Mouse (Mus musculus): ENCODE data around the gene Fam168a.
A peak's percentile ranks its signal among the peaks of the same experiment; 100 is the strongest.

The Fam168a gene

DNA sequence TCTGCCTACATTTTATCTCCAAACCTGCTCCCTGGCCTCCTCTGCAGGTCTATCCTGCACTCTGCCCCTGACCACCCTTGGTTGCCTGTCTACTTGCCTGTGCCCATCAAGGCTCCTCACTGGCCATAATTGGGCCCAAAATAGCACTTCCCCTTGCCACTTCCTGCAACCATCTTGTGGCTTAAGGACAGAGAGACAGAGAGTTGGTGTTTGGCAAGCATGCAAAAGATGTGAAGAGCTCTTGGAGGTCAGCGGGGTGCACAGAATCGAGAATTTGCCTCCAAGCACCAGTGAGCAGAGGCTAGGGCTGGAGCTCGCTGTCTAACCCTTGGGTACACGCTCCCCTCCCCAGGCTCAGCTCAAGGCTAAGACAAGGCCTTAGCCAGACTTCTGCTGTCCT is 162.1 kb downstream of the Fam168a start:
- no peak for DNase-seq (ENCODE audit: low spot score in 2 of 2)

DNA sequence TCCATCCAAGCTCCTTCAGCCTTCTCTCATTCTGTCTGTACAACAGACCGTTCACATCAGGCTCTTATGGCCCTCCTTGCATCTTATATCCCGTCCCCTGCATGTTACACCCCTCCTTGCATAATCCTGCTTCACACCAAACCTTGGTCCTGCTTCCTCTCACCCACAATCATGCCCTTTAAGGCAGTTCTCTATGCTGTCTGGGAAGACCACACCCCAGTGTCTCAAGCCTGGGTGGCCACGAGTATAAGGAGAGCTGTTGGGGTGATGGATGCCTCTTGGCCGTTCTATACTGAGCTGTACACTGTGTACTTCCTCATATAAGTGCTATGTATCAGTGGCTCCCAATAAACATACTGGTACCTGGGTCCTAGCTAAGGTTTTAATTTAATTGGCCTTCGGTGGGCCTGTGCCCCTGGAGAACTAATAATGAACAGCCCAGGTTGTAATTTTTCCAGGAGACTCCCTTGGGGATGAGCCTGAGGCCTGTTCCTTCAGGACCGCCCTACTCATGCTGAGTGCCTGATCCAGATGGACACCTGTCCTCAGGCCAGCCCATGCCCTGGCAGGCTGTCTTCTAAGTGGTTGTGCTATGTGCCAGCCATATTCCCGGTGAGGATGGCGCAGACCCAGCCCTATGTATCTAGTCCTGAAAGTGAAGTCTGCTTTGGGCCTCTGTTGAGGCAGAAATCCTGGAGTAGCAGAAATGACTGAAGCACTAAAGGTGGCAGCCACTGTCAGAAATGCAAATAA is 163.6 kb downstream of the Fam168a start:
- no peak for DNase-seq (ENCODE audit: low spot score in 2 of 2)

DNA sequence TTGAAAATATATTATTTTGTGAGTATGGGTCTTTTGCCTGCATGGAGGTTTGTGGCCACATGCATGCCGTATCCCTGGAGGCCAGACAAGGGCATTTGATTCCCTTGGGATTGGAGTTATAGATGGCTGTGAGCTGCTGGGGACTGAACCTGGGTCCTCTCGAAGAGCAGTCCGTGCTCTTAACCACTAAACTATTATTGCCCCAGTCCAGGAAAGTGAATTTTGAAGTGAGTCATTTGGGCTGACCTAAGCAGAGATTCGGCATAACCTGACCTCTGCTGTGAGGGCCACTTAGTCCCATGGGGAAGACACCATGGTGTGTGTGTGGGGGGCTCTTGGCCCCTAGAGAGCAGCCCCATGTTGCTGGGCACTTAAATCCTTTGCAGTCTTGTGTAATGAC is 164.9 kb downstream of the Fam168a start:
- no peak for DNase-seq (ENCODE audit: low spot score in 2 of 2)

DNA sequence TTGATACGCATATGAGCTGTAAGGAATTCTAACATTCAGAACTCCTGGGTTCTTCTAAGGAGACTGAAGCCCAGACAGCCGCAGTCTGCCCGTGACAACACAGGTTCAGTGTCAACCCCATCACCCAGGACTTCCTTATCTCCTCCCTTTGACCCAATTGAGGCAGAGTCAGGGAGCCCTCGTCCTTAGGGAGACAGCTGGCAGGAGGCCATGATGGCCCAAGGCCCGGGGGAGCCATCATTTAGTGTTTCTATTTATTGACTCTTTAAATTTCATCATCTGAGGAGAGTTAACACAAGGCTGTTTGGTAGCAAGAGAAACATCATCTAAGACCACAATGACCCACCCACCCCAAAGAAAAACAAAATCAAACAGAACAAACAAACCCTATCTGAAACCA is 165.5 kb downstream of the Fam168a start:
- no peak for DNase-seq (ENCODE audit: low spot score in 2 of 2)

DNA sequence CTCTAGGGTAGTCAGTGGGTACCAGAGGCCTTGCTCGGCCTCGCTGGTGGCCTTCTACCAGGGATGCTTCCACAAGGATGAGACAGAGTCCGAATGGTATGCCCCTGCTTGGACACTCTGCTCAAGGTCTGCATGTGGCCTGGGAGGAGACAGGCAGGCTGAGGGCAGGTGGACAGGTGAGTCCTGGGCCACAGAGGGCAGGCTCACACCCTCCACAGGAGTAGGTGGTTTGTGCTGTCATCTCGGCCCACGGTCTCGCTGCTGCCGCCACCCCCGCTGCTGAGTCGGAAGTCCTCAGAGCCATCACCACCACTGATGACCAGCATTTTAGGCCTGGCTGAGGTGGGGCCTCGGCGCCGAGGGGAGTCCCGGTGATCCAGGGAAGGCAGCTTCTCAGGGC is 166.8 kb downstream of the Fam168a start:
- no peak for DNase-seq (ENCODE audit: low spot score in 2 of 2)

DNA sequence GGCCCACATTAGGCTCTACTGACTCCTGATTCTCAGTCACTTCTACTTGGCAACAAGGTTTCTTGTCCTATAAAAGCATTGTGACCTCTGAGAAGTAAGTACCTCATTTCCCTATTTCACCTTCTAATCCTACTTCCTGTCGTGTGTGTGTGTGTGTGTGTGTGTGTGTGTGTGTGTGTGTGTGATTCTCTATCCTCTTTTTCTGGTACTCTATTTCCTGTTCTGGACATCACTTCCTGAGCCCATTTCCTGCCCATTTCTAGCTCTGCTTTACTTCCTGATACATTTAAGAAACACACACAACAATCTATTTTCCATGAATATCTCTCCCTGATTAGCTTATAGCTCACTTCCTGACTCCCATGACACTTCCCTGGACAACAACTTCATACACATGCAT is 169.4 kb downstream of the Fam168a start:
- DNase-seq (ENCODE audit: low spot score in 2 of 2) = no peak

DNA sequence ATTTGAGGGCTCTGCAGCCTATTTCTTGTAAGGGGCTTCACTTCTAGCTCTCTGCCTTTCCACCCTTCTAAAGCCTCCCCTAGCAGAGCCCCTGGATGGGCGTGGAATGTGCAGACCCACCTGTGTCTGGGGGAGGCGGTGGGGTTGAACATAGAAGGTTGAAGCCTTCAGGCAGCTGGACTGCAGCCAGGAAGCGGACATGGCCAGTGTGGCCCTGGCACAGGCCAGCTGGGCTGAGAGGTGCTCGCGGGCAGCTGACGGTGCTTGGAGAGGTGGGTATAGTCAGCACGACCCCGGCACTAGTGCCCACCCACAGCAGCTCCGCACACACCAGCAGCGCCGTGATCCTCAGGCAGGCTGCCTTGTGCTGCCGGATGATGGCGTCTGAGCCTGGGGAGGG is 169.9 kb downstream of the Fam168a start:
- DNase-seq (ENCODE audit: low spot score in 2 of 2) = no peak

DNA sequence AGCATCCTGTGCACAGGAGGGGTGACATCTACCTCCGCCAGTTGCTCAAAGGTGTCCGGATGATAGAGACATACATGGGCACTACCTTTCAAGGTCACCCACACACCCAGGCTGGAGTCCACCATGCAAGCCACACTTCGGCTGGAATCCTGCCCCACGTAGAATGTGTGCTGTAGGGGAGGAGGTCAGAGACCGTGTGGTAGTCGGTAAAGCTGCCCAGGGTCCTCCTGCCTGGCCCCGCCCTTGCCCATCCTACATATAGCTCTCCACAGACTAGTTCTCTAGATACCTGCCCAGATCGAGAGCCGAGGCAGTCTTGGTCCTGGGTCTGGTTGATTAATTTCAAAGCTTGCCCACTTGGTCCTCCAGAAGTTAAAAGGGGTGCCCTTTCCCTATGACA is 170.3 kb downstream of the Fam168a start:
- no peak for DNase-seq (ENCODE audit: low spot score in 2 of 2)

DNA sequence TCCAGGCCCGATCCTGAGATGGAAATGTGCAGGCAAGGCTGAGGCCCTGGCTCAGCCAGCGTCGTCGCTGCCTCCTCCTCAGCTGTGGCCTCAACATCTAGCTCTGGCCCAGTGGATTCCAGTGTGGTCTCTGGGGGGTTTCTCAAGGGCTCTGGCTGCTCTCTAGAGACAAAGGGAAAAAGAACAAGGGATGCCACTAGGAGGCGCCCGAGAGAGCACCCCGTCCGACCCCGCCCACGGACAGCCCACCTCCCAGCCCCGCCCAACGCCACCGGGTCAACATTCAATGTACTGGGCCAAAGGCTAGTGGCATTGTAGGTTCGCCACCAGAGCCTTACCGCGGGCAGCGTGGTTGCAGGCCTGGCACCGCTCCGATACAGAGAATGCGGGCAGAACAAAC is 173.2 kb downstream of the Fam168a start:
- DNase-seq (ENCODE audit: low spot score in 2 of 2) = no peak

DNA sequence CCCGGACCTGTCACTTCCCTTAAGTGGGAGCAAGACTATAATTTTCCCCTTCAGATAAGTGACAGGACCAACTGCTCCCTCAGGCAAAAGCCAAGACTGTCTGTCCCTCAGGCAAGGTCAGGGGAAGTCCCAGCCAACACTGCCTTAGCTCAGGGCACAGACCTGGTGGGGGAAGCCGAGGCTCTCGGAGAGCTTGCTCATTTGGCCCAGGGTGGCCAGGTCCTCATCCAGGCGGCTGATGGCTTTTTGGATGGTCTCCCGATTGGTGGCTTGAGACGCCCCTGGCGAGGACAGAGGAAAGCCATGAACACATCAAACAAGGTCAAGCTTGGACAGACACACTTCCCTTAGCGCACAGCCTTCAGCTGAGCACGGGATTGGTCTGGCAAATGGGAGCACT is 175.1 kb downstream of the Fam168a start:
- no peak for DNase-seq (ENCODE audit: low spot score in 2 of 2)

DNA sequence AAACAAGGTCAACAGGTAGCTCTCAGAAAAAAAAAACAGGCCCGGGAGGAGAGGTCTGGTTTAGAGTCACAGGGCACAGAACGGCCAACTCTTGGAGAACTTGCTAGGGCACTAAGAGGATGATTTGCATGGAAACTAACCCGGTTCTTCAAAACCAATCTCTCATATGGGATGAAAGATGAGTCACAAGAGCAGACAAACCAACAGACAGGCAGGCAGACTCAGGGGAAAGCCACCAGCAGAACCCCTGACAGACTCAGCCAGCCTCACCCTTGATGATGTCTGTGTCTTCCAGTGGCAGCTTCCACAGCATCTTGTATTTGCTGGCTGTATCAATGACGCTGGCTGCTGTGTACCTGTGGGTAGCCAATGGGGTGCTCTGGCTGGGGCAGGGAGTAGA is 175.5 kb downstream of the Fam168a start:
- DNase-seq (ENCODE audit: low spot score in 2 of 2) = no peak

DNA sequence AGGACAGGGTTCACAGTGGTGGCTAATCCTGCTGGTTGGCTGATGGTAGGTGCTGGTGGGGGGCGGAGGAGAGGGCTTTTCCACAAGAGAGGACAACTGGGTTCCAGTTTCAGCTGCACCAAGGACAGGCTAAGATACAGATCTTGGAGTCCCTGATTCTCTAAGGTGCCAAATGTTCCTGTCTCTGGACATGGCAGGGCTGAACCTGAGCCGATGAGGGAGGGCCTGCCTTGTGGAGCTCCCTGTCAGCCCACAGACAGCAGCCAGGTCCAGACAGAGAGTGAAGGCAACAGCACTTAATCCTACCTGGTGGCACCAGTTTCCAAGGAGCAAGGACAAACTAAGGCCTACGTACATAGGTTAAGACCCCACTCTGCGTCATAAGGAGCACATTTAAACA is 178.0 kb downstream of the Fam168a start:
- no peak for DNase-seq (ENCODE audit: low spot score in 2 of 2)

DNA sequence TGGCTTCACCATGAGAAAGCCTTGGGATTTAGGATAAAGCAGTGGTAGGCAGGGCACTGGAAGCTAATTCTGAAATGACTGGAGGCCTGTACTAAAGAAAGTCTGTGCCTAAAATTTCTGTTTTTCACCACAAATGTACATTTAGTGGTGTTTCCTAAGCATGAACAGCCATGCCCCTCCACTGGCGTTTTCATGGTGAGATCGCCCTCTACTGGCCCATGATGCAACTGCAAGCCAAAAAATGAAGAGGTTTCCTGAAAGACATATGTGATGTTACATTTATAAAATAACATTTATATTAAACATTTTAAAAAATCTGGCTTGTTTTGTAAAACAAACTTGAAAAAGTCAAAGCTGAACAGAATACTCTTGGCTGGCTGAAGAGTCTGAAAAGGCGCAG is 180.1 kb downstream of the Fam168a start:
- peak; percentile 50 to 57 for DNase-seq (ENCODE audit: low spot score in 2 of 2)

Data from frontal cortex, postnatal 25 days (tissue).